Mouse (Mus musculus): ENCODE data around the gene Drc7. TPM values are rescaled to one million over a fixed set of nuclear protein-coding genes. Genes with fewer than 3 reads are reported as not detected.

Drc7 gene
- total RNA-seq, 2 experiments from 2014 or later: 1.0 to 1.4 TPM

GRCm38 (mm10) chr8:95056414-95056813 lies 1.5 kb downstream of the Drc7 start:
- intact Hi-C loops (cut with DNase I): no loop called here
- DNase-seq (ENCODE audit: low spot score in 2 of 2): no peak

GRCm38 (mm10) chr8:95058661-95059060 lies 3.8 kb downstream of the Drc7 start:
- intact Hi-C loops (cut with DNase I): no loop called here
- no peak for DNase-seq (ENCODE audit: low spot score in 2 of 2)

DNA sequence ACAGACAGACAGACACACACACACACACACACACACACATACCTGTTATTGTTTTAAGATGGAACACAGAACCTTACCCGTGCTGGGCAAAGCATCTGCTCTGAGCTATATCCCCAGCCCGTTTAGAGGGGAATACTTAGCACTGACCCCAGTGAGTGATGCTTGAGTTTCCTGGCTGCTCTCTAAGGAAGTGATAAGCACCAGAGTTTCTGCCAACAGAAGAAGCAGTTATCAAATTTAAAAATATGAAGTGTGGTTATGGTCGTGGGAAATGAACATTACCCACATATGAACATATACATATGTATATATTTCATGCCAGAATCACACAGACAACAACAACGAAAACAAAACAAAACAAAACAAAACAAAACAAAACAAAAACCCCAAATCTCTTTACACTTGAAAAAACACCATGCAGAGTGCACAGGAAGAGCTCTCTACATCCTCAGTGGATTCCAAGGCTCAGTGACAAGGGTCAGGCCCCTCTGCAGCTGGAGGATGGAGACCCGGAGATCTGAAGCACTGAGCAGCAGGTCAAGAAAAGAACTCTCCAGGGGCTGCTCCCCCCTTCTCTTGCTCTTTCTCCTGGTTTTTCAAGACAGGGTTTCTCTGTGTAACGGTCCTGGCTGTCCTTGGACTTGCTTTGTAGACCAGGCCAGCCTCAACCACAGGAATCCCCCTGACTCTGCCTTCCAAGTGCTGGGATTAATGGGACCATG lies 5.1 kb downstream of the Drc7 start:
- intact Hi-C loops (cut with DNase I): no loop called here
- DNase-seq (ENCODE audit: low spot score in 2 of 2): no peak

- intact Hi-C loops (cut with DNase I): no loop called here
- DNase-seq (ENCODE audit: low spot score in 2 of 2): no peak
Observed at GRCm38 (mm10) chr8:95064531-95064930, 9.6 kb downstream of the Drc7 start.

DNA sequence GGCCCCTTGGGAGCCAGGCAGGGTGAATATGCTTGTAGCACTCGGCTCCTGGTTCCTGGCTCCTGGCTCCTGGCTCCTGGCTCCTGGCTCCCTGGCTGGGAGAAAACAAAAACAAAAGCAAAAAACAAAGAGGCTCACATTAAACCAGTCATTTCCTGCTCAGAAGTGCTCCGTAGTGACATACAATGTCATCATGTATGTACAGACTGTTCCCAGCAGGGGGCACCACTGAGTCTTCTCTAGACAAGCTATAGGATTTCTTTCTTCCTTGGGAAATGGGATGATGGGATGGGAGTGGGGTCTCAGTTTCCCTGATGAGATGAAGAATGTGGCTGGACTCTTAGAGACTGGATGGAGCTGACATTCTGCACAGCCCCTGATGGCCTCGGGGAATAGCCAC lies 12.7 kb downstream of the Drc7 start:
- intact Hi-C loops (cut with DNase I): no loop called here
- DNase-seq (ENCODE audit: low spot score in 2 of 2): no peak

- DNase-seq (ENCODE audit: low spot score in 2 of 2): no peak
- intact Hi-C loops (cut with DNase I): loop anchor here (5.0 kb wide), 1 partner anchor 128 kb away; no protein-coding TSS in a partner anchor
Observed at GRCm38 (mm10) chr8:95075504-95075903, 20.6 kb downstream of the Drc7 start.

- no peak for DNase-seq (ENCODE audit: low spot score in 2 of 2)
- intact Hi-C loops (cut with DNase I): loop anchor here (5.0 kb wide), 1 partner anchor 129 kb away; no protein-coding TSS in a partner anchor
Observed at GRCm38 (mm10) chr8:95076151-95076550, 21.2 kb downstream of the Drc7 start.

- intact Hi-C loops (cut with DNase I): loop anchor here (5.0 kb wide), 1 partner anchor 131 kb away; no protein-coding TSS in a partner anchor
- DNase-seq (ENCODE audit: low spot score in 2 of 2): no peak
Observed at GRCm38 (mm10) chr8:95078055-95078454, 23.2 kb downstream of the Drc7 start.

GRCm38 (mm10) chr8:95079305-95079704 lies 24.4 kb downstream of the Drc7 start:
- intact Hi-C loops (cut with DNase I): loop anchor here (5.0 kb wide), 1 partner anchor 132 kb away; no protein-coding TSS in a partner anchor
- no peak for DNase-seq (ENCODE audit: low spot score in 2 of 2)

GRCm38 (mm10) chr8:95080381-95081341 lies 25.8 kb downstream of the Drc7 start, which contains the start of gene Katnb1:
Gene Katnb1, plus strand, starts transcription at chr8:95081186.
- intact Hi-C loops (cut with DNase I): no loop called here
- peak; percentile 98 to 100 for DNase-seq (ENCODE audit: low spot score in 2 of 2)

GRCm38 (mm10) chr8:95081650-95082049 lies 26.7 kb downstream of the Drc7 start:
- intact Hi-C loops (cut with DNase I): no loop called here
- no peak for DNase-seq (ENCODE audit: low spot score in 2 of 2)

DNA sequence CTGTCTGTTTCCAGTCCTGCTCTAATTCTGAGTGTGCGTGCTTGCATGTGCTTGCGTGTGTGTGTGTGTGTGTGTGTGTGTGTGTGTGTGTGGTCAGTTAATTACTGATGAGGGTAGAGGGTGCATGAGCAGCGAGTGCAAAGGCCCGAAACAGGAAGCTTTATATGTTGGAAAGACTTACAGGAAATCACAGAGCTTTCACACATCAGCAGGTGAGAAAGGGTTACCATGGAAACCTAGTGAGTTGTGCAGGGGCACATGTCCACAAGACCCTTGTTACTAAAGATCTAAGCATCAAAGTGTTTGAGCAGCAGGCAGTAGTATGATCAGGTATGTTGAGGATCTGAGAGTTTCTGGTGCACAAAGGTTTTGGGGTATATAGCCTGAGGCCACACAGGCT lies 29.4 kb downstream of the Drc7 start:
- intact Hi-C loops (cut with DNase I): no loop called here

GRCm38 (mm10) chr8:95084744-95085431 lies 30.0 kb downstream of the Drc7 start:
- intact Hi-C loops (cut with DNase I): no loop called here
- DNase-seq (ENCODE audit: low spot score in 2 of 2): no peak

More for the DNA sequence above, 29.4 kb downstream of the Drc7 start:
- no peak for DNase-seq (ENCODE audit: low spot score in 2 of 2)

DNA sequence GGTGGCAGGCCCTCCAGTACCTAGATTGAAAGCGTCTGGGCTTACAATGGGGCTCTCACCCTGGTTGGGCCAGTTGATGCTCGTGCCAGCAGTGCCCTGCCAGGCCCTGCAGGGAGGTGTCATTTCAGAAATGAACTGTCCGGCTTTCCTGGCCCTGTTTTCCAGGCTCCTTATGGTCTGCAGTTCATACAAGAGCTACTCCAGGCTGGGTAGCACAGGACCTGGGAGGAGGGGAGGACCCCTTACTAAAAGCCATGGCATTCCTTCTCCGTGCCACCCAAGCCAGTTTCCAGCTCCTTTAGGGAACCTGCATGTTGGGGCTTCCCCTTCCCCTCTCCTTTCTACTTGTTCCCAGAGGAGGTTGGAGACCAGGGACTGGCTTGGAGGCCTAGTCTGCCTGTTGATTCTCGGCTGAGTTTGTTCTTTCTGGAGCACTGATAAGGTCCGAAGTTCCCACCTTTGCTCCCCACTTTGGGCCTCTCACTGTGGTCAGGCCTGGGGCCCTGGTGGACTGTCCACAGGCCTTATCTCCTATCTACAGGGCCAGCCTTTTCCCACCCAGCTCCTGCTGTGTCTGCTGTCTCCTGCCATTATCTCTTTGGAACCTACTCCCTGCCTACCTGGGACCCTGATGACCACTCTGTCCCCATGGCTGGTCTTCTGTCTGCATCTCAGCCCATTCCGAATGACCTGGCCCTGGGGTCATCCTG lies 30.7 kb downstream of the Drc7 start:
- DNase-seq (ENCODE audit: low spot score in 2 of 2): no peak

GRCm38 (mm10) chr8:95093574-95093973 lies 38.7 kb downstream of the Drc7 start:
- DNase-seq (ENCODE audit: low spot score in 2 of 2): no peak
- intact Hi-C loops (cut with DNase I): no loop called here

More for the DNA sequence above, 30.7 kb downstream of the Drc7 start:
- intact Hi-C loops (cut with DNase I): no loop called here

DNA sequence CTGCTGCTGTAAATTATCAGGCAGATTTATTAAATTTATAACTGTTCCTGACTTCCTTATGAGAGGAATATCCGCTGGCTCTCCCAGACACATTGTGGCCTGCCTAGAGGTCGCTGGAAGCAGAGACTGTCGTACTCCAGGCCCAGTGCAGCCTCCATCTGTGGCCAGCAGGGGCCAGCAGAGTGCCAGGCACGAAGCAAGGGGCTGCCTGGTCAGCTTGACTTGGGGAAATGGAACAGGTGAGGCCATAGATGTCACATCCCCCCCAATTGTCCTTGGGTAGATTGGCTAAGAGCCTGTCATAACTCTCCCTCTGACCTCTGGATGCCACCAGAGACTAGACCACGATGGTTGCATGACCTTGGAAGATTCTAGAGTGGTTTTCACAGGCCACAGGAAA lies 44.1 kb downstream of the Drc7 start:
- intact Hi-C loops (cut with DNase I): loop anchor here (1.0 kb wide), 1 partner anchor 105 kb away; no protein-coding TSS in a partner anchor

DNA sequence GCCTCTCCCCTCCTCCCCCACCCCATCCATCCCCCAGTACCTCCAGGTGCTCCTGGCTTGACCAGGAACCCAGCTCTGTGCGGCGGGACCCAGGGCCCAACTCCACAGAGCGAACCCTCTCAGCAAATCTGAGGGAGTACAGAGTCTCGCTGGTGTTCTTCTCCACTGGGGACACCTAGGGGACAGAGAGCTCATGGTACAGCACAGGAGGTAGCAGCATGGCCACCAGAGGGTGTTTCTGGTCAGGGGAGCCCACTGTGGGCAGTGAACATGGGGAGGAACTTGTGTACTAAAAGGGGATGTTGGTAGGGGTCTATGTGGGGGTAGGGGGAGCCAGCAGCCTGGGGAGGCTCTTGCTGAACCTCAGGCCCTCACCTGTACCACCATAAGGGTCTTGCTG lies 47.1 kb downstream of the Drc7 start:
- intact Hi-C loops (cut with DNase I): no loop called here
- no peak for DNase-seq (ENCODE audit: low spot score in 2 of 2)

More for the DNA sequence above, 44.1 kb downstream of the Drc7 start:
- peak; percentile 61 to 72 for DNase-seq (ENCODE audit: low spot score in 2 of 2)

DNA sequence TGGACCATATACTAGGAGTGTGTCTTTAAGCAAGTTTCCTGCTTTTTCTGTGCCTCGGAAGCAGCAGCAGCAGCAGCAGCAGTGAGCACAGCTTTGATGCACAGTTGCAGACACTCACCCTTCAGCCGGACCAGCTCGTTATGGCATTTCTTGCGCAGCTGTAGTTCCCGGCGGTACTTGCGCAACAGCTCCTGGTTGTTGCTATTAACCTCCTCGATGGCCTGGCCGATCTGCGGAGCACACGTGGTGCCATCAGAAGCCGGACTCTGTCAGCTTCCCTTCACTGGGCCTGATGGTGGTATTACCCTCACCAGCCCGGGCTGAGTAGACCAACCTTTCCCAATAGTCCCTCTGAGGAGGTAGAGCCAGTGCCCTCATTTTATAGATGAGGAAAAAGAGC lies 52.4 kb downstream of the Drc7 start:
- no peak for DNase-seq (ENCODE audit: low spot score in 2 of 2)
- intact Hi-C loops (cut with DNase I): no loop called here

GRCm38 (mm10) chr8:95112594-95112993 lies 57.7 kb downstream of the Drc7 start:
- no peak for DNase-seq (ENCODE audit: low spot score in 2 of 2)
- intact Hi-C loops (cut with DNase I): no loop called here
